Mouse (Mus musculus) thymus, postnatal 4 days (tissue): ENCODE results near the gene Cavin3.

ENCODE experiments used
- DNase-seq: peaks from one replicate; pipeline ENCODE4 v3.0.0; 2021

Cavin3 gene

GRCm38 (mm10) chr7:105481505-105482411 lies at the start of gene Cavin3:
Cavin3 (minus strand) TSS chr7:105482300.
- DNase-seq = peak; percentile 13

- no peak for DNase-seq
These were observed 46.0 kb upstream of the Cavin3 start for GRCm38 (mm10) chr7:105528094-105528493.

- no peak for DNase-seq
These were observed 45.3 kb upstream of the Cavin3 start for GRCm38 (mm10) chr7:105527306-105527937.

GRCm38 (mm10) chr7:105524222-105524621 lies 42.1 kb upstream of the Cavin3 start:
- DNase-seq = no peak

- DNase-seq = no peak
These were observed 38.1 kb upstream of the Cavin3 start for GRCm38 (mm10) chr7:105520201-105520600.

- DNase-seq = no peak
These were observed 37.7 kb upstream of the Cavin3 start for GRCm38 (mm10) chr7:105519771-105520170.

GRCm38 (mm10) chr7:105519336-105519735 lies 37.2 kb upstream of the Cavin3 start:
- no peak for DNase-seq

GRCm38 (mm10) chr7:105516669-105517360 lies 34.7 kb upstream of the Cavin3 start:
- no peak for DNase-seq

GRCm38 (mm10) chr7:105515178-105515577 lies 33.1 kb upstream of the Cavin3 start:
- DNase-seq = peak; percentile 83

- DNase-seq = no peak
These were observed 32.5 kb upstream of the Cavin3 start for GRCm38 (mm10) chr7:105514561-105514960.

- no peak for DNase-seq
These were observed 31.8 kb upstream of the Cavin3 start for GRCm38 (mm10) chr7:105513845-105514291.

GRCm38 (mm10) chr7:105510143-105510542 lies 28.0 kb upstream of the Cavin3 start:
- no peak for DNase-seq

GRCm38 (mm10) chr7:105507257-105507656 lies 25.2 kb upstream of the Cavin3 start:
- DNase-seq = no peak

- no peak for DNase-seq
These were observed 19.9 kb upstream of the Cavin3 start for GRCm38 (mm10) chr7:105501984-105502383.

- no peak for DNase-seq
These were observed 17.6 kb upstream of the Cavin3 start for GRCm38 (mm10) chr7:105499676-105500075.

- DNase-seq = no peak
These were observed 16.9 kb upstream of the Cavin3 start for GRCm38 (mm10) chr7:105498854-105499492.

- DNase-seq = no peak
These were observed 15.8 kb upstream of the Cavin3 start for GRCm38 (mm10) chr7:105497881-105498280.

- no peak for DNase-seq
These were observed 5.2 kb upstream of the Cavin3 start for GRCm38 (mm10) chr7:105487104-105487876.

- DNase-seq = no peak
These were observed 2.9 kb upstream of the Cavin3 start for GRCm38 (mm10) chr7:105485029-105485428.

GRCm38 (mm10) chr7:105482426-105482825 lies 326 bp upstream of the Cavin3 start:
- DNase-seq = no peak

- DNase-seq = no peak
These were observed 1.3 kb downstream of the Cavin3 start for GRCm38 (mm10) chr7:105480561-105481504.
